Mouse (Mus musculus): ENCODE data around the gene Tnnc1.

Gene Tnnc1

GRCm38 (mm10) chr14:31214684-31215083, 6.6 kb downstream of the Tnnc1 start:
- in situ Hi-C loops (cut with MboI): no loop called here

DNA sequence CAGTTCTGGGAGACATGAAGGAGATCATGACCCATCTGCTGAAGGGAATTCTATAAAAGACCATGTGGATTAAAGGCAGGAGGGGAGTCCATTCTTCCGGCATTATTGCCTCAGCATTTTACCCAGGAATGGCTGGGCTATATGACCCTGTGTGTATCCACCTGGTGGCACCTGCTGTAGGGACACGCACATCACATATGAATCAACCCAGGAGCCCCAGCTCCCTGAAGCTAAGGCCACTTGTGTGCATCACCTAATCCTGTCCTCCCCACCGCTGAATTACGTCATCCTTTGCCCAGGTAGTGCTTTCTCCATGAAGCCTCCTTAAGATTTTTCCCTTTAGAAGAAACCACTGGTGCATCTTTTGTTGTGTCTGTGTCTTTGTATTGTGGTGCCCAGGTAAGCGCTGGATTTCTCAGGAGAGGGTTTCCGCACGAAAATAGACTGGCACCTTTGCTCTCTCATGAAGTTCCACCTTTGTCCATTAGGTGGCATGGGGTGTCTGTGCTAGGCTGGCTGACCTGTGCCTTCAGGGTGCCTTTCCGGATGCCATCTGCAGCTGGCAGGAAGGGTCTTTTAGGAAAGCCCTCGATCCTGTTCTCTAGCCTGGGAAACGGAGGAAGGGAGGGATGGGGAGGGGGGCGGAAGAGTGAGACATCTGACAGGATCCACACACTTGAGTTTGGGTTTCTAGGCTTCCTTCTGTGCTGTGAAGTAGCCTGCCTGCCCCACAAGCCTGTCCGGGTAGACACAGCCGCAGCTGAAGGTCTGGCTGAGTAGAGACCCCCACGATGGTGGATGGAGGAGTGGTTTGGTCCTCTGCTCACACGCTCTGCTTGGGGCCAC, 7.3 kb downstream of the Tnnc1 start:
- in situ Hi-C loops (cut with MboI): no loop called here

GRCm38 (mm10) chr14:31216846-31217245, 8.7 kb downstream of the Tnnc1 start, which contains the start of gene Nisch:
Gene Nisch (minus strand): TSS chr14:31216946.
- in situ Hi-C loops (cut with MboI): no loop called here

DNA sequence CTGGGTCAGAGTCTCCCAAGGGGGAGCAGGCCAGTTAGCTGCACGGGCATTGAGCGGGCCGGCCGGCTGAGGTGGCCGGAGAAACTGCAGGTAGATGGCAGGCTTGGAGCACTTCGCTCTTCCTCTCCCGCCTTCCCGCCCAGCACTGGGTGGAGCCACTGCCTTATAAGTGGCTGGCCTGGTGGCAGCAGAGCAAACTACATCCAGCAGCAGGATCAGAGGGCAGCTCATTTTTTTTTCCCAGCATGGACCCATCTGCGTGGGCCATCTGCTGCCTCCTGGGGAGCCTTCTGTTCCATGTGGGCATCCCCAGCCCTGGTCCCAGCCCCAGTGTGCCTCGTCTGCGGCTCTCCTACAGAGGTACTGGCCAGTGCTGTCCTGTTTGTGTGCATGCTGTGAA, 9.6 kb downstream of the Tnnc1 start, which contains the start of gene Sema3g:
Gene Sema3g, plus strand, starts transcription at position 195 of the 400 bp plus-strand sequence.
- in situ Hi-C loops (cut with MboI): no loop called here

GRCm38 (mm10) chr14:31226978-31227377, 18.9 kb downstream of the Tnnc1 start:
- in situ Hi-C loops (cut with MboI): no loop called here

DNA sequence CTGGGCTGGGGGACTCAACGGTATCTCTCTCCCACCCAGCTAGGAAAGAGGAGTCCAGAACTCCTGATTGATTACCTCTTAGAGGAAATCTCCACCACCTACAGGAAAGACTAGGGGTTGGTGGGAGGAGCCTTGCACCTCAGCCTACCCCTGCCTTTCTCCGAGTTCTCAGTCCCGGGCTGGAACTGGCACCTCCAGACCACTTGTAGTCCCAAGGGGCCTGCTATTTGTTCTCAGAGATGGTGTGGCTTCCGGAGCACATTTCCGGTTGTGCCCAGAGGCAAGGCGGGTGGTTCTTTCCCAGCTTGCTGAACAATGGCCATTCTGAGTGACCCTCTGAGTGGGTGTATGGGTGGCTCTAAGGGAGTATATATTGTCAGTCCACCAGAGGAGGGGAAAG, 20.1 kb downstream of the Tnnc1 start:
- in situ Hi-C loops (cut with MboI): no loop called here

DNA sequence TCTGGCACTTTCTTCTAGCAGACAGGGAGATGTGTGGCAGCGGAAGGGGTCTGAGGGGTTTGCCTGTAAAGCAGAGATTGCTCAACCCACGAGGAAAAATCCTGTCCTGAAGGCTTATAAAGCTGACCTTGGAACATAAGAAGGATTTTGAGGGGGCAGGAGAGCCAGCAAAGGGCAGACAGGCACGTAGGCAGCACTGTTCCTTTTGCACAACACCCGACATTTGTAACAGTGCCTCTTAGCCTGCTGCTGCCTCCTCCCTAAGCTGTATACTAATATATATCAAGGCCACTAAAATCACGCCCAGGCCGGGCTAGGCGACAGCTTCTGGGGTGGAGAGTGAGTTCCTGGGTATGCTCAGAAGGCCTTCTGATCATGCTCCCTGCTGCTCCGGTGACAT, 22.3 kb downstream of the Tnnc1 start:
- in situ Hi-C loops (cut with MboI): no loop called here

DNA sequence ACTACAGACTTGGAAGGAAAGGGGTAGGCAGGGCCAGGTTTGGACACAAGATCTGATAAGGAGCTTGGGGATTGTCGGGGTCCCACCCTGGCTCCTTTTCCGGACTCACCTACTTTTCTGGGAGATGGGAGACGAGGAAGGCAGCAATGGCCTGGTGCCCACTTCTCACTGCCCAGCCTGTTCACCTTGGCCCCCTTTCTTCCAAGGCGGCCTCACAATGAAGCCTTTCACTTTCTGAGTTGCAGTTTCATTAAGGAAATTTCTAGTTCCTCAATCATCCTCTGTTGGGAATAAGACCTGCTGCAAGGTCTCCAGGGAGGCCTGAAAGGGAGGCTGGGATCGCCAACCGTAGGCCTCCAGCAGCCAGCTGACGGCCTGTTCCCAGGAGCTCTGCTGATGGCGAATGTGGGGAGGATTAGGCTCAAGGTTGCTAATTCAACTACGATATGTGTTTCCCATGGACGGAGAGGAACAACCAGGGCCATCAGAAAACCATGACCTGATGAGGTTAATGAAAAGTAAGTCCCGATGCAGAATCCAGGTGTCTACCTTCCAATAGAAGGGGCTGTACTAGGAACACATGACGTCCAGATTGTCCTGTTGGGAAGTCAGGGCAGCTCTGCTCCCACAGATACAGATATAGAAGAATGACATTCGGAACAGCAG, 24.4 kb downstream of the Tnnc1 start:
- in situ Hi-C loops (cut with MboI): no loop called here

DNA sequence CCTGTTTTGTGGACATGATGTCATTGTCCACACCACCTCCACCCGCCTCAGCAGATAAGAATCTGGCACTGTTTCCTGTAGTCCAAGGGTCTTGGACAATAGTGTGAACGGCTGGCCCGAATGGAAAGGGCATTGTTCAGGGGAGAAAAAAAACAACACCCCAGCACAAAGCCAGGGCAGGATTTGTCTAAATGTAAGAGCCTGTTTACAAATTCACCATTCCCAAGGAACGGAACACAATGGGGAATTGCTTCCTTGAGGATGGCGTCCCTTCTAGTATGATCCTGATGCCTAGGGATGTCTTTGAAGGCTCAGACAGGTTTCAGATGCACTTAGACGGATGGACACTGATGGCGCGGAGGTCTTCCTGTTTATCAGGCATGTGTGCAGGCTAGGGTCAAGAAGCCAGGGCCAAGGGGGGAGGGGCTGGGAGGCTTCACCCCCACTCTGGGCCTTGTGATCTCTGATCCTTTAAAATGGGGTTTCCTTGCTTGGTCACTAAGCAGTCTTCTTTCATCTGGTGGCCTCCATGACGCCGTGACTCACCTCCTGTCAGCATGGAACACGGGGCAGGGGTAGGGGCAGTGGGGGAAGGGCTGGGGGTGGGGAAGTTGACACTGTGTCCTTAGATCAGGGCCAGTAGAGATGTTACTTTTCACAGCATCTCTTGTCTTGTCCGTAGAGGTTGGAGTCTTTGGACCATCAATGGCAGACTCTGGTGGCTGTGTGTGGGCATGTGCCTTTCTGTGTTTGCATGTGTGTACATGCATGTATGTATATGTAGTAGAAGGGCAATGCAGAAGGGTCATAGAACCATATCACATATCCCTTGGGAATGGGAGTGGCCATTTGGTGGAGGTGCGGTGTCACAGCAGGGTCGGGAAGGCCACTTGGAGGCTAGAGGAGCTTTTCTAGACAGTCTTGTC, 25.2 kb downstream of the Tnnc1 start:
- in situ Hi-C loops (cut with MboI): no loop called here

GRCm38 (mm10) chr14:31233996-31234591, 26.0 kb downstream of the Tnnc1 start:
- in situ Hi-C loops (cut with MboI): no loop called here

GRCm38 (mm10) chr14:31237101-31237882, 29.2 kb downstream of the Tnnc1 start:
- in situ Hi-C loops (cut with MboI): no loop called here

- in situ Hi-C loops (cut with MboI): no loop called here
Measured at GRCm38 (mm10) chr14:31240528-31240927, 32.4 kb downstream of the Tnnc1 start.

- in situ Hi-C loops (cut with MboI): no loop called here
Measured at GRCm38 (mm10) chr14:31244777-31245176, 36.7 kb downstream of the Tnnc1 start.

DNA sequence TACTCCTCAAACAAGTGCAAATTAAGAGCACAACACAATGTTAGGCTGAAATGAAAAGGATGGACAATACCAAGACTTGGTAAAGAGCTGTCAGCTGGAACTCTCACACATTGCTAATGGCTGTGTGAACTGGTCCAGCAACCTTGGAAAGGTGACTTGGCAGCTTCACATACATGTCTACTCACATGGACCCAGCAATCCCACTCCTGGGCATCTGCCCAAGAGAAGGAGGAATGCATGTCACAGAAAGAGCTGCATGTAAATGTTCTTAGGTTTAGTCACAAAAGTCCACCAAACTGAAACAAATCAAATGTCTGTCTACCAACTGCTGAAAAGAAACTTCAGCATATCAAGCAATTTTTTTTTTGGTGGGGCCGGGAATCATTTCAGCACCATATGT, 37.8 kb downstream of the Tnnc1 start:
- in situ Hi-C loops (cut with MboI): no loop called here

DNA sequence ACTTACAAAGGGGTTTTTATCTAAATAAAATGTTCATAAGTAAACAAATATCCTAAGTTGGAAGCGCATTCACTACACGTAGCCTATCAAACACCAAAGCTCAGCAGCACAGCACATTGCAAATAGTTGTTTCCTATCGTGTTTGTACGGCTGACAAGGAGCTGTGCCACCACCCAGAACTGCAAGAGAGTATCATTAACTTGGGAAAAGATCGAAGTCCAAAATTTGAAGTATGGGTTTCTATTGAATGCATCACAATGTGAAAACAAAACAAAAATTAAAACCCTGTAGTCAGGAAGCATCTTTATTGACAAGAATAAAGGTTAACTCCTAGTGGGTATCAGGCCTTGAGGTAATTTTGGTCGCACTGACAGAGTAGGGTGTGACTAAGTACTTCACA, 40.3 kb downstream of the Tnnc1 start:
- in situ Hi-C loops (cut with MboI): no loop called here

DNA sequence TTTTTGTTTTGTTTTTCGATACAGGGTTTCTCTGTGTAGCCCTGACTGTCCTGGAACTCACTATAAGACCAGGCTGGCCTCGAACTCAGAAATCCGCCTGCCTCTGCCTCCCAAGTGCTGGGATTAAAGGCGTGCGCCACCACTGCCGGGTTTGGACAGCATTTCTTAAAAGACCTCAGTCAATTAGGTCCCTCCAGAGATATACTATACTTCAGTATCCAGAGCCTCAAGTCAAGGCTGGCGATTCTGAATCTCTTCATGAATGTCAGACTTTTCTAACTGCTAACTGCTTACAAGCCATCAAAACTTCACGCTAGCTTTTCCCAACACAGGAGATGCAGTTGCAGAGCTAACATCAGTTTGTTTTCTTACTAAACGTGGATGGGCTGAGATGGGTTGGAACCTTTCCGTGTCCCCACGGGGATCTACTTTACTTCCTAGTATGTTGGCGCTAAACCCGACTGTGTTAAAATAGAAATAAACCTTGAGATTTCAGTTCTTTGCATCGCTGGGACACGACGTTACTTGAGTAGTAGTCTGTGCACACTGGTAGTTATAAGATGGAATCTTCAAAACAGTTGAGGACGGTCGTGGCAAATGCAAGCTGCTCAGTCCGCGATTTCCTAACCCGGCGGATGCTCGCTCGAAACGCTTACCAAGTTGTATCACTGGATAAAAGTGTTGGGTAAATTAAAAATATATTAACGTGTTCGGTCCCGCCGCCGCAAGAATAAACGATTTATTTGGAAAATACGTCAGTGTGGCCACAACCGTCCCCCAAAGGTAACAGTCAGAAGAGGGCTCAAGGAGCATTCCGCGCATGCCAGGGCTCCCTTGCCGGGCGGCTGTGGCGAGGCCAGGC, 42.3 kb downstream of the Tnnc1 start:
- in situ Hi-C loops (cut with MboI): no loop called here

DNA sequence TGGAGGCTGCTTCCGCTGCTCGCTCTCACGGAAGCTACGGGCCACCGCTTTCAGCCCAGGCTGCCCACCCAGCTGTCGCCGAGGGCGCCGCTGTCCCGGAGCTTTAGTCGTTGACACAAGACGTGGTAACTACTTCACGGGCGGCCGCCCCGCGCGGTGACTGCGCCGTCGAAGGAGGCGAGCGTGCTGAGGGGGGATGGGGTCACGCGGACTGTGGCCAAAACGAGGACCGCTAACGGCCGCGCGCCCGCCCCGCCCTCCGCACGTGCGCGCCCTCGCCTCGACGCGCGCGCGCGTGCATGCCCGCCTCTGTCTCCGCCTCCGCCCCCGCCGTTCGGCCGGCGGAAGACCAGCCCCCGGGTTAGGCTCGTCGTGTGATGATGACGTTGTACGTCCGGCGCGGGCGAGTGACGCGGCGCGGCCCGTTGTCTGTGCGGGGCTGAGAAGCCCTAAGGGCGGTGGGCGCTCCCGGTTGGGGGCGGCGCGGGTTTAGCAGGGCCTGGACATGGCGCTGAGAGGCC, 43.0 kb downstream of the Tnnc1 start, which contains the start of the genes Phf7 and Bap1:
Gene Phf7, minus strand, starts transcription at position 234 of the 521 bp plus-strand sequence.
Gene Bap1, plus strand, starts transcription at position 367 of the 521 bp plus-strand sequence.
- in situ Hi-C loops (cut with MboI): no loop called here

DNA sequence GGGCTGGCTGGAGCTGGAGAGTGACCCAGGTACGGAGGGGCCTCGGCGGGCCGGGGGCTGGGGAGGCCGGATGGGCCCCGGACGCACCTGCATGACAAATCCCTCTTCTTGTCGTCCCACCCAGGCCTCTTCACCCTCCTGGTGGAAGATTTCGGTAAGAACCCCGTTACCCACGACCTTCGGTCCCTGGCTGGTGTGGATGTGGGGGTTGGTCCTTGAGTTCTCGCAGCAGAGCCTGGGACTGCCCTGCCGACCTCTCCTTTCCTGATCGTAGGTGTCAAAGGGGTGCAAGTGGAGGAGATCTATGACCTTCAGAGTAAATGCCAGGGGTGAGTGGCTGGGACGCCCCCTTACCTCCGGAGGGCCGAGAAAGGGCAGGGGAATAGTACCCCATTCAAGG, 43.5 kb downstream of the Tnnc1 start:
- in situ Hi-C loops (cut with MboI): no loop called here

- in situ Hi-C loops (cut with MboI): no loop called here
Measured at GRCm38 (mm10) chr14:31252091-31252490, 44.0 kb downstream of the Tnnc1 start.

Measured in mature B cell (primary cell).